Mouse (Mus musculus): ENCODE measurements at regions not wholly inside any gene's neighbourhood (a gene's known extent, or its start where the extent isn't known, plus 50 kb on each side); places are given as distances from the start of the nearest gene placed in this dataset.

DNA sequence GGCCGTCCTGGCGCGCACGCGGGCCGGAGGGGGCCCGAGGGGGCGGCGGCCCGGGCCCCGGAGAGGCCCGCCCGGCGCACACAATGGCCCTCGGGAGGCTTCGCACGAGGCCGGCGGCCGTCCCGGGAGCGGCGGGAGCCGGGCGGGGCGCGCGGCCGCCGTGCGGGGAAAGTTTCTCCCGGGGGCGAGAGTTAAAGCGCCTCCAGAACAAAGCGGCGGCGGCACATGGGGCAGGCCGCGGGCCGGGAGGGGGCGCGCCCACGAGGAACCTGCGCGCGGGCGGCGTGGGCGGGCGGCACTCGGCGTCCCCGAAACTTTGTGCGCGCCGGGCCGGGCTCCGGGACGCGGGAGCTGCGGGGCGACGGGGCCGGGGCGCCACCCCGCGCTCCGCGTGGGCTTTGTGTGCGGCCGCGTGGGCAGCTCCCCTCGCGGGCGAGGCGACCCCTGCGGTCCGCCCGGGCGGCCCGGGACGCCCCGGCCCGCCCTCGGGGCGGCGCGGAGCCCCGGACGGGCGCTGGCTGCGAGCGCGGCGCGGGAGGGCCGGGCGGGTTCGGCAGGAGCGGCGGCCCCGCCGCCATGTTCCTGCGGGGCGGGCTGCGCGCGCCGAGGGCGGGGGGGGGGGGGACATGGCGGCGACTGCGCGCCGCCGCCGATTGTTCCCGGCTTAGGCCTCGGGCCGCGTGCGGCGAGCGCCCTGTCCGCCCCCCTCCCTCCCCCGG lies 50.5 kb upstream of the Gpc5 start:
- no peak for TF ChIP-seq CTCF (IDR thresholded peaks at IDR 0.05; ENCODE audit: borderline replicate concordance, insufficient read depth, low read length)
- no peak for TF ChIP-seq POLR2A (IDR thresholded peaks at IDR 0.05; ENCODE audit: low read depth, low read length)
